Mouse (Mus musculus): ENCODE results near the gene Cd44. TPM values are rescaled to one million over a fixed set of nuclear protein-coding genes. Genes with fewer than 3 reads are reported as not detected.

Gene Cd44
- polyA plus RNA-seq, 1 experiment from 2014 or later = 17.3 TPM

GRCm38 (mm10) chr2:102923682-102924081, 22.2 kb upstream of the Cd44 start:
- Histone ChIP-seq H3K27me3 (ENCODE audit: control insufficient read depth, insufficient read depth, low read length) (no peaks in the 10 kb centered on the region), H3K27ac (ENCODE audit: low read length) (no peak overlapping the region), H3K9me3 (replicated peaks; ENCODE audit: control insufficient read depth, low read length) (no peaks in the 10 kb centered on the region), H3K36me3 (ENCODE audit: control insufficient read depth, insufficient read depth) (no peaks in the 10 kb centered on the region), H3K4me1 (ENCODE audit: control insufficient read depth, insufficient read depth, low read length) (no peaks in the 10 kb centered on the region), H3K4me2 (ENCODE audit: low read depth, low read length) (no peak overlapping the region), H3K4me3 (ENCODE audit: low read length) (no peak overlapping the region), H3K9ac (ENCODE audit: low read length) (no peak overlapping the region)
- WGBS = 77% methylated on average over 3 of the region's 3 CpGs
- ATAC-seq (replicated peaks; ENCODE audit: extremely low read depth, insufficient read depth, low FRiP score) = no peak

GRCm38 (mm10) chr2:102922066-102922465, 20.6 kb upstream of the Cd44 start:
- no peak for ATAC-seq (replicated peaks; ENCODE audit: extremely low read depth, insufficient read depth, low FRiP score)
- Histone ChIP-seq H3K9ac (ENCODE audit: low read length) (no peak overlapping the region), H3K9me3 (replicated peaks; ENCODE audit: control insufficient read depth, low read length) (no peaks in the 10 kb centered on the region), H3K27ac (ENCODE audit: low read length) (no peak overlapping the region), H3K4me1 (ENCODE audit: control insufficient read depth, insufficient read depth, low read length) (no peaks in the 10 kb centered on the region), H3K4me3 (ENCODE audit: low read length) (no peak overlapping the region), H3K27me3 (ENCODE audit: control insufficient read depth, insufficient read depth, low read length) (no peaks in the 10 kb centered on the region), H3K4me2 (ENCODE audit: low read depth, low read length) (no peak overlapping the region), H3K36me3 (ENCODE audit: control insufficient read depth, insufficient read depth) (no peaks in the 10 kb centered on the region)
- 91% methylated on average over 3 of the region's 3 CpGs for WGBS

GRCm38 (mm10) chr2:102918301-102918700, 16.8 kb upstream of the Cd44 start:
- Histone ChIP-seq H3K36me3 (ENCODE audit: control insufficient read depth, insufficient read depth) (no peaks in the 10 kb centered on the region), H3K9me3 (replicated peaks; ENCODE audit: control insufficient read depth, low read length) (no peaks in the 10 kb centered on the region), H3K27me3 (ENCODE audit: control insufficient read depth, insufficient read depth, low read length) (no peaks in the 10 kb centered on the region), H3K4me1 (ENCODE audit: control insufficient read depth, insufficient read depth, low read length) (0 out of 2 replicates have a peak, but pooled peaks cover 2% of the 10 kb centered on the region), H3K4me3 (ENCODE audit: low read length) (no peak overlapping the region), H3K27ac (ENCODE audit: low read length) (no peak overlapping the region), H3K9ac (ENCODE audit: low read length) (no peak overlapping the region), H3K4me2 (ENCODE audit: low read depth, low read length) (no peak overlapping the region)
- ATAC-seq (replicated peaks; ENCODE audit: extremely low read depth, insufficient read depth, low FRiP score) = no peak
- WGBS = 70% methylated on average over 1 of the region's 1 CpGs

GRCm38 (mm10) chr2:102916596-102916995, 15.1 kb upstream of the Cd44 start:
- no peak overlapping the region for H3K4me3 ChIP-seq (ENCODE audit: low read length)
- no peak overlapping the region for H3K4me2 ChIP-seq (ENCODE audit: low read depth, low read length)
- no peaks in the 10 kb centered on the region for H3K27me3 ChIP-seq (ENCODE audit: control insufficient read depth, insufficient read depth, low read length)
- H3K27ac ChIP-seq (ENCODE audit: low read length) = no peak overlapping the region
- ATAC-seq (replicated peaks; ENCODE audit: extremely low read depth, insufficient read depth, low FRiP score) = peak; percentile 41; the same call in 1 of the 2 replicates
- no peak overlapping the region for H3K9ac ChIP-seq (ENCODE audit: low read length)
- H3K9me3 ChIP-seq (replicated peaks; ENCODE audit: control insufficient read depth, low read length) = no peaks in the 10 kb centered on the region
- 43% methylated on average over 3 of the region's 3 CpGs for WGBS
- no peaks in the 10 kb centered on the region for H3K36me3 ChIP-seq (ENCODE audit: control insufficient read depth, insufficient read depth)
- H3K4me1 ChIP-seq (ENCODE audit: control insufficient read depth, insufficient read depth, low read length) = 0 out of 2 replicates have a peak, but pooled peaks cover 2% of the 10 kb centered on the region

- Histone ChIP-seq H3K36me3 (ENCODE audit: control insufficient read depth, insufficient read depth) (no peaks in the 10 kb centered on the region), H3K4me1 (ENCODE audit: control insufficient read depth, insufficient read depth, low read length) (0 out of 2 replicates have a peak, but pooled peaks cover 2% of the 10 kb centered on the region), H3K27me3 (ENCODE audit: control insufficient read depth, insufficient read depth, low read length) (no peaks in the 10 kb centered on the region), H3K9me3 (replicated peaks; ENCODE audit: control insufficient read depth, low read length) (no peaks in the 10 kb centered on the region), H3K9ac (ENCODE audit: low read length) (no peak overlapping the region), H3K4me3 (ENCODE audit: low read length) (no peak overlapping the region), H3K27ac (ENCODE audit: low read length) (no peak overlapping the region), H3K4me2 (ENCODE audit: low read depth, low read length) (no peak overlapping the region)
- no peak for ATAC-seq (replicated peaks; ENCODE audit: extremely low read depth, insufficient read depth, low FRiP score)
- 62% methylated on average over 5 of the region's 5 CpGs for WGBS
These were observed 13.2 kb upstream of the Cd44 start for GRCm38 (mm10) chr2:102914675-102915074.

DNA sequence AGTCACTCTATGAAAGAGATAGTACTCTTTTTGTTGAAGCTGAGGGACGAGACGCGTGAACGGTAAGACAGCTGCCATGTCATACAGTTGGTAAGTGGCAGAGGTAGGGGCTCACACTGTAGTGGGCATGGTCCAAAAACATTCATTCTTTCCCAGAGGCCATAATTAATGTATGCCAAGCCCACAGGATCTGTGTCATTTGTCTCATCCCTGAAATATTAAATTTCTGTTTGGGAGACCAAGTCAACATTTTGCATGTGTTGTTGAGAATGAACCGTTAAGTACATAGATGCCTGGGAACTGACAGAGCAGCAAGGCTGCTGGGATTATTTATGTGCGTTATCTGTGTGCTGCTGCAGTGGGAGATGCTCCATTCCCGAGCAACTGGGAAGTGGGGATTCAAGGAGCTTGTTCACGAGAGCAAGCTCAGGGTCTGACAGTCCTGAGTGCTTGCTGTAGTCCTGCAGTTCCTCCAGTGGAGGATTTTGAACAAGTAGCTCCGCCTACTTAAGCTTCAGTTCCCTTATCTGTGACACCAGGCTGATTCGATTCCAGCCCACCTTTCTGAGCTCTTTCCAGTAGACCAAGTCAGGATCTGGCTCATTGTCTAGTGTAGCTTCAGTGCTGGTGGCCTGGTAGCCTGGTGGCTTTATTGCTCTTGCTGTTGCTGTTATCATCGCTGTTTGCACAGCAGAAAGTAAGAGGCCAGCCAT, 12.5 kb upstream of the Cd44 start:
- H3K4me2 ChIP-seq (ENCODE audit: low read depth, low read length) = no peak overlapping the region
- no peaks in the 10 kb centered on the region for H3K36me3 ChIP-seq (ENCODE audit: control insufficient read depth, insufficient read depth)
- no peak overlapping the region for H3K4me3 ChIP-seq (ENCODE audit: low read length)
- H3K27ac ChIP-seq (ENCODE audit: low read length) = no peak overlapping the region
- H3K9ac ChIP-seq (ENCODE audit: low read length) = no peak overlapping the region
- H3K4me1 ChIP-seq (ENCODE audit: control insufficient read depth, insufficient read depth, low read length) = 0 out of 2 replicates have a peak, but pooled peaks cover 2% of the 10 kb centered on the region
- 59% methylated on average over 11 of the region's 11 CpGs for WGBS
- no peaks in the 10 kb centered on the region for H3K27me3 ChIP-seq (ENCODE audit: control insufficient read depth, insufficient read depth, low read length)
- no peaks in the 10 kb centered on the region for H3K9me3 ChIP-seq (replicated peaks; ENCODE audit: control insufficient read depth, low read length)
- ATAC-seq (replicated peaks; ENCODE audit: extremely low read depth, insufficient read depth, low FRiP score) = no peak

DNA sequence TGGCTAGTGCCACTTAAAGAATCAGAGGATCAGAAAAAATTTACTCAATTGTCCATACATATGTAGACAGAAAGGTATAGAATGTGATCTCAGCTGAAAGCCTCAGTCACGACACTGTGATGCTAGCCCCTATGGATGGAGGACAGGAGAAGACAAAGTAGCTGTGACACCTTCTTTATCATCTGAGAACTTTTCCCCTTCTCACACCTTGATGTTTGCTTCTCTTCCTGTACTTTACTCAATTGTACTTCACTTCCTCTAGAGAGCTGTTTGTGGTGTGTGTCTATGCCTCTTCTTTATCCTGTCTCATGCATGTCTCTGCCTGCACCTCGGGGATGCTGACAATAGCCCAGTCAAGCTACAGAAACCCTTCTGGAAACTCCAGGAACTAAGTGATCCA, 11.5 kb upstream of the Cd44 start:
- Histone ChIP-seq H3K9me3 (replicated peaks; ENCODE audit: control insufficient read depth, low read length) (no peaks in the 10 kb centered on the region), H3K27ac (ENCODE audit: low read length) (no peak overlapping the region), H3K4me3 (ENCODE audit: low read length) (no peak overlapping the region), H3K27me3 (ENCODE audit: control insufficient read depth, insufficient read depth, low read length) (no peaks in the 10 kb centered on the region), H3K9ac (ENCODE audit: low read length) (no peak overlapping the region), H3K4me1 (ENCODE audit: control insufficient read depth, insufficient read depth, low read length) (0 out of 2 replicates have a peak, but pooled peaks cover 2% of the 10 kb centered on the region), H3K36me3 (ENCODE audit: control insufficient read depth, insufficient read depth) (no peaks in the 10 kb centered on the region), H3K4me2 (ENCODE audit: low read depth, low read length) (no peak overlapping the region)
- WGBS = 55% methylated on average over 2 of the region's 2 CpGs
- no peak; the same call in 1 of the 2 replicates for ATAC-seq (replicated peaks; ENCODE audit: extremely low read depth, insufficient read depth, low FRiP score)

- 72% methylated on average over 3 of the region's 3 CpGs for WGBS
These were observed 11.0 kb upstream of the Cd44 start for GRCm38 (mm10) chr2:102912469-102912868.

GRCm38 (mm10) chr2:102909403-102909802, 7.9 kb upstream of the Cd44 start:
- Histone ChIP-seq H3K27me3 (ENCODE audit: control insufficient read depth, insufficient read depth, low read length) (no peaks in the 10 kb centered on the region), H3K4me2 (ENCODE audit: low read depth, low read length) (no peak overlapping the region), H3K36me3 (ENCODE audit: control insufficient read depth, insufficient read depth) (no peaks in the 10 kb centered on the region), H3K9me3 (replicated peaks; ENCODE audit: control insufficient read depth, low read length) (no peaks in the 10 kb centered on the region), H3K4me1 (ENCODE audit: control insufficient read depth, insufficient read depth, low read length) (peaks cover 11% of the 10 kb centered on the region), H3K4me3 (ENCODE audit: low read length) (no peak overlapping the region), H3K9ac (ENCODE audit: low read length) (no peak overlapping the region), H3K27ac (ENCODE audit: low read length) (no peak overlapping the region)
- 83% methylated on average over 1 of the region's 1 CpGs for WGBS
- ATAC-seq (replicated peaks; ENCODE audit: extremely low read depth, insufficient read depth, low FRiP score) = no peak

More at GRCm38 (mm10) chr2:102912469-102912868, 11.0 kb upstream of the Cd44 start:
- H3K4me1 ChIP-seq (ENCODE audit: control insufficient read depth, insufficient read depth, low read length) = 0 out of 2 replicates have a peak, but pooled peaks cover 2% of the 10 kb centered on the region
- H3K27ac ChIP-seq (ENCODE audit: low read length) = no peak overlapping the region
- no peaks in the 10 kb centered on the region for H3K9me3 ChIP-seq (replicated peaks; ENCODE audit: control insufficient read depth, low read length)
- H3K4me2 ChIP-seq (ENCODE audit: low read depth, low read length) = no peak overlapping the region
- H3K9ac ChIP-seq (ENCODE audit: low read length) = no peak overlapping the region
- H3K4me3 ChIP-seq (ENCODE audit: low read length) = no peak overlapping the region
- H3K27me3 ChIP-seq (ENCODE audit: control insufficient read depth, insufficient read depth, low read length) = no peaks in the 10 kb centered on the region
- ATAC-seq (replicated peaks; ENCODE audit: extremely low read depth, insufficient read depth, low FRiP score) = no peak
- no peaks in the 10 kb centered on the region for H3K36me3 ChIP-seq (ENCODE audit: control insufficient read depth, insufficient read depth)
